Mouse (Mus musculus) macrophage (primary cell): ENCODE measurements around the gene Msi2. TPM values are rescaled to one million over a fixed set of nuclear protein-coding genes. Genes with fewer than 3 reads are reported as not detected.

Experiments used
- H3K27ac ChIP-seq: fragments of 350-480 bp; formaldehyde crosslinking; 2 replicates; pipeline ENCODE4 v1.9.0; 2021
- H3K36me3 ChIP-seq: fragments of 350-480 bp; formaldehyde crosslinking; 2 replicates; pipeline ENCODE4 v1.9.0; 2021; ENCODE audit errors: inconsistent target
- H3K4me3 ChIP-seq: fragments of 350-480 bp; formaldehyde crosslinking; 2 replicates; pipeline ENCODE4 v1.9.0; 2021; ENCODE audit errors: inconsistent target
- H3K79me2 ChIP-seq: fragments of 350-480 bp; formaldehyde crosslinking; 2 replicates; pipeline ENCODE4 v1.9.0; 2021; ENCODE audit errors: inconsistent target
- whole genome bisulfite sequencing: methylation state at CpG from one replicate; pipeline ENCODE4 v1.1.7; 2026; ENCODE audit warnings: inconsistent platforms; ENCODE audit not compliant: missing documents; 5-methylcytosine and 5-hydroxymethylcytosine counted together
- polyA plus RNA-seq: library from polyadenylated mRNA; stranded (reverse); fragments of 250-400 nt; gene quantifications from 3 replicates; pipeline ENCODE4 v1.2.4, GENCODE M21; 2018; ENCODE audit warnings: inconsistent platforms

Gene Msi2
- polyA plus RNA-seq, 1 experiment from 2014 or later: 5.2 TPM

GRCm38 (mm10) chr11:88648407-88648806 is 69.9 kb downstream of the Msi2 start:
- 84% methylated on average over 5 of the region's 5 CpGs for WGBS
- no peaks in the 10 kb centered on the region for H3K79me2 ChIP-seq
- no peak overlapping the region for H3K4me3 ChIP-seq
- no peaks in the 10 kb centered on the region for H3K36me3 ChIP-seq
- no peak overlapping the region for H3K27ac ChIP-seq

GRCm38 (mm10) chr11:88646493-88646892 is 71.8 kb downstream of the Msi2 start:
- no peaks in the 10 kb centered on the region for H3K79me2 ChIP-seq
- no peak overlapping the region for H3K4me3 ChIP-seq
- no peaks in the 10 kb centered on the region for H3K36me3 ChIP-seq
- H3K27ac ChIP-seq: no peak overlapping the region
- WGBS: 95% methylated on average over 3 of the region's 6 CpGs

- H3K36me3 ChIP-seq: no peaks in the 10 kb centered on the region
- H3K27ac ChIP-seq: no peak overlapping the region
- WGBS: 89% methylated on average over 7 of the region's 7 CpGs
These were observed 72.5 kb downstream of the Msi2 start for GRCm38 (mm10) chr11:88645821-88646220.

DNA sequence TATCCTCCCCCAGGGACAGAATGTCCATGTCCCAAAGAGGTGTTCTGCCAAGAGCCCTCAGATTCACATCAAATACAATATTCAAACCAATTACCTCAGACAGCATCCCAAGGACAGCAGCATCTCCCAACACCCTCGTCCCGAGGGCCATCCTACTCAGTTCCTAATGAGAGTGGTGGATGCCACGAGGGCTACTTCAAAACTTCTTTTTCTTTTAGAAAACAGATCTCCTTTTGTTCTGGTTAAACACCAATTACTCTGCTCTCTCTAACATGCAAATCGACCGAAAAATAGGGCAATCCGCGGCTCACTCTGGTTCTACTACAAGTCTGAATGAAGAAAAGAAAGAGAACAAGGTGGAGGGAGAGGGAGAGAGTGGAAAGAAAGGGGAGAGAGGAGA is 73.6 kb downstream of the Msi2 start:
- WGBS: 96% methylated on average over 7 of the region's 7 CpGs
- no peaks in the 10 kb centered on the region for H3K36me3 ChIP-seq
- no peak overlapping the region for H3K27ac ChIP-seq
- H3K4me3 ChIP-seq: no peak overlapping the region
- no peaks in the 10 kb centered on the region for H3K79me2 ChIP-seq

More at GRCm38 (mm10) chr11:88645821-88646220, 72.5 kb downstream of the Msi2 start:
- Histone ChIP-seq H3K4me3 (no peak overlapping the region), H3K79me2 (no peaks in the 10 kb centered on the region)

DNA sequence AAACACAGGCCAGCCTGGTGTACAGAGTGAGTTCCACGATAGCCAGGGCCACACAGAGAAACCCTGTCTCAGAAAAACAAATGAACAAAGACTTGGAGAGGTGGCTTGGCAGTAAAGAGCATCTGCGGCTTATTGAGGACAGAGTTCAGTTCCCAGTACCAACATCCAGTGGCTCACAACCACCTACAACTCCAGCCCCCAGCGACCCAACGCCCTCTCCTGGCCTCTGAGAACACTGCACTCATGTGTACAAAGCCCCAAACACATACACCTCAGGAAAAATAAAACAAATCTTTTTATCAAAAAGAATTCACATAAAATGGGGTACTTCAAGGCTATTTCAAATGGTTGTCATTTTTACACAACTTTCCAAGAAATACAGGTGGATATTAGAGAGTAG is 78.5 kb downstream of the Msi2 start:
- Histone ChIP-seq H3K4me3 (no peak overlapping the region), H3K27ac (no peak overlapping the region), H3K36me3 (no peaks in the 10 kb centered on the region), H3K79me2 (no peaks in the 10 kb centered on the region)
- 88% methylated on average over 4 of the region's 4 CpGs for WGBS

DNA sequence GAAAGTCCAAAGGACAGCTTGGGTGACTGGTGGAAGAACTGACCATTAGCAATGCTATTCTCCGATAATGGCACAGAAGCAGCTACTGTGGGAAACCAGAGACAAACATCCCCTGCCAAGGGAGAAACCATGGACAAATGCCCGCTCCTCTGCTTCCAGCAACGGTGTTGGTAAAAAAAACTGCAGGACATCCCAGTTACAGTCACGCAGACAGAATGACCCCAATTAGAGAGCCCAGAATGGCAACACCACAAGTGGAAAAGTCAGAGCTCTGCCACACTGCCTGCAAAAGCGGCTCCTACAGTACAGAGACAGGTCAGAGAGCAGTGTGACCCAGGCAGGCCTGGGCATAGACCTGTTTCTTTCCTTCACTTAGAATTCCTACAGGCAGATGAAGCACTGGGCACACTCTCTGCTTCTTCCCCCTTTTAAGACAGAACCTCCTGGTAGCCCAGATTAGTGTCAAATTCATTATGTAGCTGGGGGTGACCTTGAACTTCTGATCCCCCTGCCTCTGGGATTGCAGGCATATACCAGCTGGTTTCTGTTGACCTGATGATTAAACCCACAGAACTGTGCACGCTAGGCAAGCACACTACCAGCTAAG is 79.3 kb downstream of the Msi2 start:
- Histone ChIP-seq H3K4me3 (no peak overlapping the region), H3K27ac (no peak overlapping the region), H3K79me2 (no peaks in the 10 kb centered on the region), H3K36me3 (no peaks in the 10 kb centered on the region)
- 88% methylated on average over 6 of the region's 6 CpGs for WGBS

GRCm38 (mm10) chr11:88638254-88638653 is 80.1 kb downstream of the Msi2 start:
- Histone ChIP-seq H3K4me3 (no peak overlapping the region), H3K79me2 (no peaks in the 10 kb centered on the region), H3K27ac (no peak overlapping the region), H3K36me3 (no peaks in the 10 kb centered on the region)
- WGBS: 50% methylated on average over 2 of the region's 2 CpGs

DNA sequence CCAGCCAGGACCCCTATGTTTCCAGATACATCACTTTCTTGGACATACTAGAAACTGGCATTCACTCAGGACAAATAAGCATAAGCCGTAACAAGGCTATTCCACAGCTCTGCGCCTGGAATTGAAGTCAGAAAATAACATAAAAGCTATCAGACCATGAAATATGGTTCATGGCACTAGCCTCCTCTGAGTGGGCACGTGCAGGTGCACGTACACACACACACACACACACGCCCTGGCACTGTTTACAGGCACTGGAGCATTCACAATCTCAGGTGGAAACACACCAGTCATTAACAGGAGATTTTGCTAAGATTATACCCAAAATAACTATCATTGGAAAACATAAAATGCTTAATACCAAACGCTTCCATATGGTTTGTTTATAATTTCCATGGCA is 81.4 kb downstream of the Msi2 start:
- Histone ChIP-seq H3K27ac (no peak overlapping the region), H3K36me3 (no peaks in the 10 kb centered on the region), H3K4me3 (no peak overlapping the region), H3K79me2 (no peaks in the 10 kb centered on the region)
- WGBS: 96% methylated on average over 6 of the region's 6 CpGs

DNA sequence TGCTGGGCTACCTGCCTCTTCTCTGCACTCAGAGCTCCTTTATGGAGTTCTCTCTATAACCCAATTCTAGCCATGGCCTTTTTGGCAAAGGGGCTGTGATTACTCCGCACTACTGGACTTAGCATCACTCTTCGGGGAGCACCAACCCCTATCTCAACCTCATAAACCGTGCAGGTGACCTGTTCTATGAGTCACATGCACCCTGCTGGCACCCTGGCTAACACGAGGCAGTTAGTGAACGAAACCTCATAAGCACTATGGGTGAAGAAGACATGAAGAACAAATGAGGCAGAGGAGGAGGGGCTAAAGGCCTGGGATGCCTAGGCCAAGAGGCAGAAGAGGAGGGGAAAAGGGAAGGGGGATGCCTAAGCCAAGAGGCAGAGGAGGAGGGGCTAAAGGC is 82.0 kb downstream of the Msi2 start:
- Histone ChIP-seq H3K79me2 (no peaks in the 10 kb centered on the region), H3K27ac (no peak overlapping the region), H3K4me3 (no peak overlapping the region), H3K36me3 (no peaks in the 10 kb centered on the region)
- WGBS: 86% methylated on average over 5 of the region's 5 CpGs

DNA sequence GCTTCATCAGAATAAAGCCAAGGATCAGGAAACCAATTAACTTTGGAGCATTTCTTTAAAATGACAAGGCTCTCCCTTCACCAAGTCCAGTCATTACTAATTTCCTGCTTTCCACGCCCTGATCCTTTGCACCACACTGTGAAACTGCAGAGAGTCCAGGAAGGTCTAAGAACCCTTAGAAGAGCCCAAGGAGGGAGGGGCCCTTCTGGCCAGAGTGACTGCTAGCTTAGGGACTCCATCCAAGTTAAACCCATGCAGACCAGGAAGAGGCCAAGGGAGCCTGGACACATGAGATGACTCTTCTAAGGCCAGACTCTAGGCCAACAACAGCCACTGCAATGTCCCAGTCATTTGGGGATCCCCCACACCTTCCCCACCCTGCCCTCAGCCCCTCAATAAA is 83.7 kb downstream of the Msi2 start:
- 83% methylated on average over 1 of the region's 1 CpGs for WGBS
- Histone ChIP-seq H3K27ac (no peak overlapping the region), H3K36me3 (no peaks in the 10 kb centered on the region), H3K4me3 (no peak overlapping the region), H3K79me2 (no peaks in the 10 kb centered on the region)

DNA sequence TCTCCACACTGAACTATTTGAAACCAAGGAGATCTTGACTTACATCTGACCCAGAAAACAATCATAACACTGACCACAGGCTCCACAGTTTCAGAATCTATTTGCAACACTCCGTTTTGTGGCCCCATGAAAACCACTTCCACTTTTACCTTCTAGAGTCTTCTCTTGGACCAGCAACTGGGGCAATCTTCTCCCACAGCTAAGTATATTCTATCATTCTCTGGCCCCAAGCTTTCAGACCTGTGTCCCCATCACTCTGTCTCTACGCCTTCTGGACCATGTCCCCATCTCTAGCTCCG is 86.4 kb downstream of the Msi2 start:
- H3K36me3 ChIP-seq: no peaks in the 10 kb centered on the region
- no peak overlapping the region for H3K27ac ChIP-seq
- 13% methylated on average over 3 of the region's 3 CpGs for WGBS
- no peaks in the 10 kb centered on the region for H3K79me2 ChIP-seq
- H3K4me3 ChIP-seq: no peak overlapping the region

DNA sequence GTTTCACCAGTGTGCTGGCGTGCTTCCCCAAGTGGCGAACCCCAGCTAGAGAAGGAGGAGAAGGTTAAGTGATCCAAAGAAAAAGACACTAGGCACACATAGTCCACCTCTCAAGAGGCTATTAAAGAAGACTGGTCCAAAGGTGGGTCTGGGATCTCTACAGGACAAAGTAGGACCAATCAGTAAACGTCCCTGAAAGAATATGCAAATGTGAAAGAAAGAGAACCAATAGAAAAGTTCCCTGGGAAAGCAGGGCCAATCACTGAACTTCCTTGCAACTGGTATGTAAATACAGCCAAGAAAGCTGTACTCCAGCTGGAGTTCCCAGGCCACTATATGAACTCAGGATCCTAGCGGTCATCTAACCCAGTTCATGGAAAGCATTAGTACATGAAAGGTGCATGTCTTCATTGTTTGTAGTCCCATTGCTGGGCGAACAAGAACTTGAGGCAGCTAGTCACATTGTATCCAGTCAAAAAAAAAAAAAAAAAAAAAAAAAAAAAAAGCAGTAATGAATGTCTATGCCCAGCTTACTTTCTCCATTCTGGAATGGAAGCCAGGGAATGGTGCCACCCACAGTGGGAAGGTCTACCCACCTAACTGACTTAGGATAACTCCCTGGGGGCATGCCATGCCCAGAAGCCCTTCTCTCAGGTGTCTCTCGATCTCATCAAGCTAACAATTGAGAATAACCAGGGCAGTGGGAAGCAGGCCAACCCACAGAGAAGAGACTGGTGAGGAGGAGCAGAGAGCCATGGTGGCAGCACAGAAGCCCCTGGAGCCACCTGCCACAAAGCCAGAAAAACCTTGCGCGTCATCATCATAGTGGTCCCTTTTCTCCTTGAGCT is 87.0 kb downstream of the Msi2 start:
- Histone ChIP-seq H3K4me3 (no peak overlapping the region), H3K36me3 (no peaks in the 10 kb centered on the region), H3K27ac (no peak overlapping the region), H3K79me2 (no peaks in the 10 kb centered on the region)
- 49% methylated on average over 8 of the region's 8 CpGs for WGBS

GRCm38 (mm10) chr11:88629619-88630018 is 88.7 kb downstream of the Msi2 start:
- no peaks in the 10 kb centered on the region for H3K36me3 ChIP-seq
- no peak overlapping the region for H3K4me3 ChIP-seq
- H3K27ac ChIP-seq: no peak overlapping the region
- WGBS: 100% methylated on average over 4 of the region's 4 CpGs
- H3K79me2 ChIP-seq: no peaks in the 10 kb centered on the region

- H3K36me3 ChIP-seq: no peaks in the 10 kb centered on the region
- H3K27ac ChIP-seq: no peak overlapping the region
- H3K4me3 ChIP-seq: no peak overlapping the region
- WGBS: 93% methylated on average over 4 of the region's 4 CpGs
- no peaks in the 10 kb centered on the region for H3K79me2 ChIP-seq
These were observed 89.1 kb downstream of the Msi2 start for GRCm38 (mm10) chr11:88629165-88629564.

- Histone ChIP-seq H3K36me3 (no peaks in the 10 kb centered on the region), H3K4me3 (no peak overlapping the region), H3K27ac (no peak overlapping the region), H3K79me2 (no peaks in the 10 kb centered on the region)
- 86% methylated on average over 3 of the region's 3 CpGs for WGBS
These were observed 89.6 kb downstream of the Msi2 start for GRCm38 (mm10) chr11:88628676-88629075.
